Mouse (Mus musculus) stomach, postnatal 0 days (tissue): ENCODE measurements at regions not wholly inside any gene's neighbourhood (a gene's known extent, or its start where the extent isn't known, plus 50 kb on each side); places are given as distances from the start of the nearest gene placed in this dataset.

ENCODE experiments used
- CTCF ChIP-seq: IDR thresholded peaks from 2 replicates; pipeline ENCODE4 v1.5.1; 2016; ENCODE audit warnings: antibody characterized with exemption, low read depth, mild to moderate bottlenecking, moderate library complexity
- EP300 ChIP-seq: optimal IDR thresholded peaks from 2 replicates; pipeline ENCODE3; 2016; ENCODE audit warnings: antibody characterized with exemption

DNA sequence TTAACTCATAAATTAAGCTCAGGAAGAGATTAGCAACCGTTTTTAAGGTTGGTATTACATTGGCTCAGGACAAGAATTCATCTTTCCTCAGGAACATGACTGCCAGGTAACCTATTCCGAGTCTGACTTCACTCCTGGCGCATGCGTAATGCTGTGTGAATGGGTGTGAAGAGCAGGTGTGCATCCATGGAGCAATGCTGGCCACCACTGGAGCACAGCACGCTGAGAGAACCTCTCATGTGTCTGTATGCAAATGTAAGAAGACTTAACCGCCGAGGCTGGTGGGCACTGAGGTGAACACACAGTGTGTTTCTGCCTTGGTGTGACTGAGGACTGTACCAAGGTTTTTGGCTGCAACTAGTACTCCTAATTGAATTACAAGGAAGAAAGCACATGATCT lies 171.1 kb upstream of the Klf14 start:
- TF ChIP-seq CTCF (no peak), EP300 (no peak)
